Mouse (Mus musculus): ENCODE data around the gene Copz1.

DNA sequence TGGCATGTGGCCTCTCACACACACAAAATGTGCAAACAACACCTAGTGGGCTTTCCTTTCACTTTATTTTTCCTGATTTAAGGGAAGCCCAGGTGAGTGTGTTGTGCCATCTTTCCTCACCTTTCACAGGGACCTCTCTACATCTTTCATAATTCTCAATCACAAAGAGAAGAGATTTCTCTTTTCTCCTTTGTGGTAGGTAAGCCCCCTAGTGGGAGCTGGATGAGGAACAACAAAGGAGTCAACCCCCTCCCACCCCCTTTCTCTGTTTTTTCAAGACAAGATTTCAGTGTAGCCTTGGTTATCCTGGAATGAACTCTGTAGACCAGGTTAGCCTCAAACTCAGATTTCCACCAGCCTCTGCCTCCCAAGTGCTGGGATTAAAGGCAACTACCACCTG lies 71.0 kb downstream of the Copz1 start:
- TF ChIP-seq CTCF (IDR thresholded peaks at IDR 0.05): peak; percentile 19; the same call in 1 of the 2 replicates
- TF ChIP-seq POLR2A (IDR thresholded peaks at IDR 0.05; ENCODE audit: insufficient read depth, low read depth, low read length): no peak

Data from heart, adult 2 months (tissue).